Mouse (Mus musculus): ENCODE results near the gene Pde2a.

DNA sequence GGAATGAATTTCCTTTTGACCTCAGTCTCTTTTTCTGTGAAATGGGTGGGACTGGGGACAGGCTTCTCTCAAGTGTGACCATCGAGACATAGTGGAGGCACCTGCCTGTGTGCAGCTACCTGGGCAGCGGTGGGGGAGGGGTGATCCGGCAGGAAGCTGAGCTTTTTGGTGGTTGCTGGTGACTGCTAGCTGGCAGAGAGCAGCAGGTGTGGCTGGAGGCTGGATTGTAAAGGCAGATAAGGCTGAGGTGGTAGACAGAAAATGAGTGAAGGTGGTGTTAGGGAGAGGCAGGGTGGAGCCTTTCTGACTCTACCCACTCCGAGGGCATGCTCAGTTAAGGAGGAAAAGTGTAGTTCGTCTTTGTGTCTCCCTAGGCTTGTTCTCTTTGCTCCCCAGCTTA is 65.6 kb downstream of the Pde2a start:
- TF ChIP-seq POLR2A (IDR thresholded peaks at IDR 0.05; ENCODE audit: insufficient read depth, low read length) (no peak), CTCF (IDR thresholded peaks at IDR 0.05; ENCODE audit: low read depth, low read length) (no peak)

Data from ES-Bruce4 (cell line).